ENCODE assay signal across 21 mouse cellular contexts in genomic region chr7:143160057-143160456, GRCm38 (mm10). TPM values are rescaled to one million over a fixed set of nuclear protein-coding genes. Genes with fewer than 3 reads are reported as not detected.
DNase-seq lines count a peak whose midpoint lies in the region; ATAC-seq and TF ChIP-seq lines count a peak whose summit lies in the region.
"Had no signal": no experiment of that assay in that cellular context is flagged by ENCODE, and none has a peak within 500 bp of the region (broad histone marks: within the 10 kb centered on the region; RNA-seq: fewer than 3 reads in every experiment).

No protein-coding gene starts in this region.

- DNase-seq in heart, postnatal 4 days = no peak
- no peak for DNase-seq in kidney, postnatal 25 days
- no peak for DNase-seq in neural tube, embryonic 11.5 days (ENCODE audit: low spot score)
- no peak for DNase-seq in layer of hippocampus, adult 2 months (ENCODE audit: low spot score in 2 of 2)
- DNase-seq: adrenal gland, postnatal 25 days; cerebellum, adult 11 months; cerebellum, postnatal 10 days; forebrain, postnatal 0 days; gastrocnemius, postnatal 36 days; kidney, adult 2 months; lung, adult 2 months; right cerebral cortex, postnatal 14 days; spleen, adult 18-20 months; thymus, postnatal 4 days had no signal

- H3K27ac ChIP-seq in heart, embryonic 11.5 days (ENCODE audit: low read depth, low read length) = peak overlapping the region; percentile 62
- peak overlapping the region; percentile 2; the same call in 1 of the 2 replicates for H3K27ac ChIP-seq in kidney, embryonic 14.5 days (ENCODE audit: low read depth, low read length)
- H3K27ac ChIP-seq in neural tube, embryonic 11.5 days (ENCODE audit: low read depth, low read length) = 0 out of 2 replicates have a peak overlapping the region, but pooled peaks have one; percentile 10
- no peak overlapping the region for H3K27ac ChIP-seq in neural tube, embryonic 15.5 days (replicated peaks)
- H3K27ac ChIP-seq in layer of hippocampus, adult 2 months = no peak overlapping the region

- H3K27me3 ChIP-seq in heart, embryonic 11.5 days (ENCODE audit: control insufficient read depth, insufficient read depth, low read length) = no peaks in the 10 kb centered on the region
- H3K27me3 ChIP-seq in kidney, embryonic 14.5 days (ENCODE audit: control insufficient read depth, insufficient read depth, low read length) = no peaks in the 10 kb centered on the region
- H3K27me3 ChIP-seq in neural tube, embryonic 11.5 days (ENCODE audit: control insufficient read depth, insufficient read depth, low read length) = no peaks in the 10 kb centered on the region
- no peaks in the 10 kb centered on the region; the same call in 1 of the 2 replicates for H3K27me3 ChIP-seq in neural tube, embryonic 15.5 days (replicated peaks)

- ATAC-seq in heart, embryonic 11.5 days (replicated peaks; ENCODE audit: insufficient number of reproducible peaks, low FRiP score, low TSS enrichment) = no peak
- peak; percentile 47 for ATAC-seq in kidney, embryonic 14.5 days (ENCODE audit: low FRiP score, low TSS enrichment)
- ATAC-seq in neural tube, embryonic 11.5 days (ENCODE audit: insufficient read depth, low FRiP score, low TSS enrichment) = no peak
- no peak for ATAC-seq in neural tube, embryonic 15.5 days (ENCODE audit: low FRiP score)
- ATAC-seq: forebrain, postnatal 0 days had no signal

- H3K9me3 ChIP-seq in heart, embryonic 11.5 days (replicated peaks; ENCODE audit: control insufficient read depth, low read length) = no peaks in the 10 kb centered on the region
- H3K9me3 ChIP-seq in kidney, embryonic 14.5 days (ENCODE audit: control insufficient read depth, low read length) = no peaks in the 10 kb centered on the region
- H3K9me3 ChIP-seq in neural tube, embryonic 11.5 days (ENCODE audit: control insufficient read depth, low read length) = no peaks in the 10 kb centered on the region
- no peaks in the 10 kb centered on the region for H3K9me3 ChIP-seq in neural tube, embryonic 15.5 days (replicated peaks)
- H3K9me3 ChIP-seq: megakaryocyte, embryonic 14.5 days had no signal

- TF ChIP-seq CTCF in layer of hippocampus, adult 2 months (conservative IDR thresholded peaks at IDR 0.05) = no peak

- H3K4me2 ChIP-seq in heart, embryonic 11.5 days = no peak overlapping the region
- no peak overlapping the region for H3K4me2 ChIP-seq in kidney, embryonic 14.5 days (replicated peaks; ENCODE audit: low read depth, low read length)
- no peak overlapping the region for H3K4me2 ChIP-seq in neural tube, embryonic 11.5 days (ENCODE audit: low read depth)
- no peak overlapping the region for H3K4me2 ChIP-seq in neural tube, embryonic 15.5 days
- H3K4me2 ChIP-seq: liver, embryonic 11.5 days had no signal

- H3K4me3 ChIP-seq in heart, embryonic 11.5 days (ENCODE audit: low read depth, low read length) = no peak overlapping the region
- no peak overlapping the region for H3K4me3 ChIP-seq in kidney, embryonic 14.5 days (ENCODE audit: low read length)
- H3K4me3 ChIP-seq in neural tube, embryonic 11.5 days (ENCODE audit: low read depth, low read length) = no peak overlapping the region
- H3K4me3 ChIP-seq in neural tube, embryonic 15.5 days (replicated peaks) = no peak overlapping the region
- H3K4me3 ChIP-seq in layer of hippocampus, adult 2 months = no peak overlapping the region

- no peaks in the 10 kb centered on the region for H3K36me3 ChIP-seq in heart, embryonic 11.5 days (ENCODE audit: control insufficient read depth, insufficient read depth, low read length)
- no peaks in the 10 kb centered on the region for H3K36me3 ChIP-seq in kidney, embryonic 14.5 days (ENCODE audit: control insufficient read depth, insufficient read depth, low read length)
- no peaks in the 10 kb centered on the region for H3K36me3 ChIP-seq in neural tube, embryonic 11.5 days (ENCODE audit: control insufficient read depth, insufficient read depth, low read length)
- H3K36me3 ChIP-seq in neural tube, embryonic 15.5 days = no peaks in the 10 kb centered on the region

- H3K9ac ChIP-seq in heart, embryonic 11.5 days (ENCODE audit: low read depth, low read length) = no peak overlapping the region
- H3K9ac ChIP-seq in kidney, embryonic 14.5 days (ENCODE audit: low read depth, low read length) = no peak overlapping the region
- H3K9ac ChIP-seq in neural tube, embryonic 11.5 days (ENCODE audit: low read length) = no peak overlapping the region
- no peak overlapping the region for H3K9ac ChIP-seq in neural tube, embryonic 15.5 days (replicated peaks)
- H3K9ac ChIP-seq: forebrain, postnatal 0 days had no signal

- H3K4me1 ChIP-seq in heart, embryonic 11.5 days (ENCODE audit: control insufficient read depth, insufficient read depth, low read length) = peaks cover 23% of the 10 kb centered on the region
- H3K4me1 ChIP-seq in kidney, embryonic 14.5 days (ENCODE audit: control insufficient read depth, insufficient read depth, low read length) = peaks cover 18% of the 10 kb centered on the region
- peaks cover 6% of the 10 kb centered on the region for H3K4me1 ChIP-seq in neural tube, embryonic 11.5 days (ENCODE audit: control insufficient read depth, insufficient read depth, low read length)
- H3K4me1 ChIP-seq in neural tube, embryonic 15.5 days = peaks cover 6% of the 10 kb centered on the region

- 41% methylated on average over 5 of the region's 5 CpGs for WGBS in heart, embryonic 11.5 days (ENCODE audit: insufficient replicate concordance)
- 12% methylated on average over 5 of the region's 5 CpGs for WGBS in kidney, embryonic 14.5 days
- WGBS in neural tube, embryonic 11.5 days = 62% methylated on average over 5 of the region's 5 CpGs
- 63% methylated on average over 5 of the region's 5 CpGs for WGBS in neural tube, embryonic 15.5 days

RNA-seq across cellular contexts. Expression of gene Kcnq1, which starts 53.9 kb away (rescaled TPM):
- 9.2 and 12.1 TPM in 2 replicates for polyA plus RNA-seq in heart, embryonic 11.5 days (2014; fragmentation: Nextera tagmentation; extraction: Ambion mirVana)
- total RNA-seq in heart, postnatal 4 days (2021) = 10 to 100 TPM; 51.7 to 55.3 TPM
- polyA plus RNA-seq in kidney, embryonic 14.5 days (2014; fragmentation: Nextera tagmentation; extraction: Ambion mirVana) = 4.0 and 5.4 TPM in 2 replicates
- polyA plus RNA-seq in neural tube, embryonic 11.5 days (2014; fragmentation: Nextera tagmentation; extraction: Ambion mirVana) = 1.6 and 1.7 TPM in 2 replicates
- 0.88 and 1.9 TPM in 2 replicates for polyA plus RNA-seq in neural tube, embryonic 15.5 days (2015; fragmentation: Nextera tagmentation; extraction: Ambion mirVana)
- total RNA-seq in layer of hippocampus, adult 2 months (2021) = under 1 TPM; 0.29 to 0.97 TPM
- total RNA-seq: CH12.LX; neutrophil, adult 5-6 weeks had no signal

Comparison
In these comparisons a context has a peak if more than half of its experiments do, and no peak if none do; other contexts are left out.
1. H3K27ac ChIP-seq: peak in heart, embryonic 11.5 days (single experiment), kidney, embryonic 14.5 days (single experiment) and neural tube, embryonic 11.5 days (single experiment); none in neural tube, embryonic 15.5 days (single experiment) and layer of hippocampus, adult 2 months (single experiment).